Mouse (Mus musculus): ENCODE data around the gene Ift46. TPM values are rescaled to one million over a fixed set of nuclear protein-coding genes. Genes with fewer than 3 reads are reported as not detected.
A peak's percentile ranks its signal among the peaks of the same experiment; 100 is the strongest.

Gene Ift46
- polyA plus RNA-seq, 1 experiment from 2014 or later, result 144 TPM

GRCm38 (mm10) chr9:44723008-44723407, 44.7 kb upstream of the Ift46 start:
- H3K9me3 ChIP-seq (ENCODE audit: control insufficient read depth, low read length), result no peaks in the 10 kb centered on the region
- 56% methylated on average over 7 of the region's 7 CpGs for WGBS
- peaks cover 47% of the 10 kb centered on the region for H3K4me1 ChIP-seq (ENCODE audit: control insufficient read depth, insufficient read depth, low read length)
- DNase-seq (ENCODE audit: low spot score) (no peak), ATAC-seq (ENCODE audit: insufficient read depth, low FRiP score, low TSS enrichment) (no peak)
- H3K27ac ChIP-seq (ENCODE audit: low read depth, low read length), result no peak overlapping the region
- no peaks in the 10 kb centered on the region; the same call in 1 of the 2 replicates for H3K36me3 ChIP-seq (ENCODE audit: control insufficient read depth, insufficient read depth, low read length)
- H3K4me2 ChIP-seq (ENCODE audit: low read depth), result no peak overlapping the region
- H3K4me3 ChIP-seq (ENCODE audit: low read depth, low read length), result no peak overlapping the region
- no peaks in the 10 kb centered on the region for H3K27me3 ChIP-seq (ENCODE audit: control insufficient read depth, insufficient read depth, low read length)
- no peak overlapping the region for H3K9ac ChIP-seq (ENCODE audit: low read length)

- ATAC-seq (ENCODE audit: insufficient read depth, low FRiP score, low TSS enrichment), result no peak
- H3K9ac ChIP-seq (ENCODE audit: low read length), result no peak overlapping the region
- H3K4me2 ChIP-seq (ENCODE audit: low read depth), result no peak overlapping the region
- H3K36me3 ChIP-seq (ENCODE audit: control insufficient read depth, insufficient read depth, low read length), result no peaks in the 10 kb centered on the region; the same call in 1 of the 2 replicates
- peak overlapping the region; percentile 42 for H3K27ac ChIP-seq (ENCODE audit: low read depth, low read length)
- DNase-seq (ENCODE audit: low spot score), result no peak
- no peaks in the 10 kb centered on the region for H3K27me3 ChIP-seq (ENCODE audit: control insufficient read depth, insufficient read depth, low read length)
- WGBS, result 75% methylated on average over 11 of the region's 11 CpGs
- peaks cover 47% of the 10 kb centered on the region for H3K4me1 ChIP-seq (ENCODE audit: control insufficient read depth, insufficient read depth, low read length)
- H3K4me3 ChIP-seq (ENCODE audit: low read depth, low read length), result no peak overlapping the region
- H3K9me3 ChIP-seq (ENCODE audit: control insufficient read depth, low read length), result no peaks in the 10 kb centered on the region
Measured at GRCm38 (mm10) chr9:44723521-44724041, 44.1 kb upstream of the Ift46 start.

GRCm38 (mm10) chr9:44724223-44724622, 43.5 kb upstream of the Ift46 start:
- Histone ChIP-seq H3K27me3 (ENCODE audit: control insufficient read depth, insufficient read depth, low read length) (no peaks in the 10 kb centered on the region), H3K9ac (ENCODE audit: low read length) (no peak overlapping the region), H3K4me1 (ENCODE audit: control insufficient read depth, insufficient read depth, low read length) (peaks cover 46% of the 10 kb centered on the region), H3K9me3 (ENCODE audit: control insufficient read depth, low read length) (no peaks in the 10 kb centered on the region), H3K4me3 (ENCODE audit: low read depth, low read length) (no peak overlapping the region), H3K4me2 (ENCODE audit: low read depth) (no peak overlapping the region), H3K27ac (ENCODE audit: low read depth, low read length) (peak overlapping the region; percentile 42), H3K36me3 (ENCODE audit: control insufficient read depth, insufficient read depth, low read length) (no peaks in the 10 kb centered on the region; the same call in 1 of the 2 replicates)
- DNase-seq (ENCODE audit: low spot score), result peak; percentile 51
- WGBS, result 62% methylated on average over 6 of the region's 6 CpGs
- no peak for ATAC-seq (ENCODE audit: insufficient read depth, low FRiP score, low TSS enrichment)

GRCm38 (mm10) chr9:44724665-44725064, 43.0 kb upstream of the Ift46 start:
- Histone ChIP-seq H3K4me1 (ENCODE audit: control insufficient read depth, insufficient read depth, low read length) (peaks cover 42% of the 10 kb centered on the region), H3K4me3 (ENCODE audit: low read depth, low read length) (no peak overlapping the region), H3K9ac (ENCODE audit: low read length) (no peak overlapping the region), H3K9me3 (ENCODE audit: control insufficient read depth, low read length) (no peaks in the 10 kb centered on the region), H3K4me2 (ENCODE audit: low read depth) (no peak overlapping the region), H3K27ac (ENCODE audit: low read depth, low read length) (peak overlapping the region; percentile 3; the same call in 1 of the 2 replicates), H3K27me3 (ENCODE audit: control insufficient read depth, insufficient read depth, low read length) (no peaks in the 10 kb centered on the region), H3K36me3 (ENCODE audit: control insufficient read depth, insufficient read depth, low read length) (no peaks in the 10 kb centered on the region; the same call in 1 of the 2 replicates)
- ATAC-seq (ENCODE audit: insufficient read depth, low FRiP score, low TSS enrichment) (no peak), DNase-seq (ENCODE audit: low spot score) (no peak)
- 49% methylated on average over 2 of the region's 2 CpGs for WGBS

GRCm38 (mm10) chr9:44726431-44727146, 41.1 kb upstream of the Ift46 start:
- Histone ChIP-seq H3K27me3 (ENCODE audit: control insufficient read depth, insufficient read depth, low read length) (no peaks in the 10 kb centered on the region), H3K9me3 (ENCODE audit: control insufficient read depth, low read length) (no peaks in the 10 kb centered on the region), H3K9ac (ENCODE audit: low read length) (peak overlapping the region; percentile 3; the same call in 1 of the 2 replicates), H3K4me2 (ENCODE audit: low read depth) (no peak overlapping the region), H3K27ac (ENCODE audit: low read depth, low read length) (peak overlapping the region; percentile 20; the same call in 1 of the 2 replicates), H3K4me1 (ENCODE audit: control insufficient read depth, insufficient read depth, low read length) (peaks cover 32% of the 10 kb centered on the region), H3K36me3 (ENCODE audit: control insufficient read depth, insufficient read depth, low read length) (no peaks in the 10 kb centered on the region; the same call in 1 of the 2 replicates), H3K4me3 (ENCODE audit: low read depth, low read length) (no peak overlapping the region)
- no peak for ATAC-seq (ENCODE audit: insufficient read depth, low FRiP score, low TSS enrichment)
- no peak for DNase-seq (ENCODE audit: low spot score)
- 57% methylated on average over 10 of the region's 10 CpGs for WGBS

GRCm38 (mm10) chr9:44727441-44727840, 40.3 kb upstream of the Ift46 start:
- H3K9me3 ChIP-seq (ENCODE audit: control insufficient read depth, low read length), result no peaks in the 10 kb centered on the region

GRCm38 (mm10) chr9:44732130-44732549, 35.6 kb upstream of the Ift46 start:
- H3K36me3 ChIP-seq (ENCODE audit: control insufficient read depth, insufficient read depth, low read length), result no peaks in the 10 kb centered on the region
- H3K27ac ChIP-seq (ENCODE audit: low read depth, low read length), result no peak overlapping the region
- ATAC-seq (ENCODE audit: insufficient read depth, low FRiP score, low TSS enrichment) (no peak), DNase-seq (ENCODE audit: low spot score) (no peak)
- H3K27me3 ChIP-seq (ENCODE audit: control insufficient read depth, insufficient read depth, low read length), result 0 out of 2 replicates have a peak, but pooled peaks cover 2% of the 10 kb centered on the region
- H3K9ac ChIP-seq (ENCODE audit: low read length), result no peak overlapping the region
- WGBS, result 73% methylated on average over 5 of the region's 5 CpGs
- H3K4me1 ChIP-seq (ENCODE audit: control insufficient read depth, insufficient read depth, low read length), result peaks cover 14% of the 10 kb centered on the region
- no peak overlapping the region; the same call in 1 of the 2 replicates for H3K4me2 ChIP-seq (ENCODE audit: low read depth)
- H3K4me3 ChIP-seq (ENCODE audit: low read depth, low read length), result no peak overlapping the region
- no peaks in the 10 kb centered on the region for H3K9me3 ChIP-seq (ENCODE audit: control insufficient read depth, low read length)

More at GRCm38 (mm10) chr9:44727441-44727840, 40.3 kb upstream of the Ift46 start:
- ATAC-seq (ENCODE audit: insufficient read depth, low FRiP score, low TSS enrichment) (no peak), DNase-seq (ENCODE audit: low spot score) (no peak)
- Histone ChIP-seq H3K4me2 (ENCODE audit: low read depth) (no peak overlapping the region), H3K27me3 (ENCODE audit: control insufficient read depth, insufficient read depth, low read length) (no peaks in the 10 kb centered on the region), H3K4me3 (ENCODE audit: low read depth, low read length) (no peak overlapping the region), H3K36me3 (ENCODE audit: control insufficient read depth, insufficient read depth, low read length) (no peaks in the 10 kb centered on the region; the same call in 1 of the 2 replicates), H3K27ac (ENCODE audit: low read depth, low read length) (no peak overlapping the region), H3K4me1 (ENCODE audit: control insufficient read depth, insufficient read depth, low read length) (peaks cover 29% of the 10 kb centered on the region), H3K9ac (ENCODE audit: low read length) (no peak overlapping the region)
- 68% methylated on average over 5 of the region's 5 CpGs for WGBS

GRCm38 (mm10) chr9:44732921-44733530, 34.7 kb upstream of the Ift46 start:
- Histone ChIP-seq H3K27ac (ENCODE audit: low read depth, low read length) (peak overlapping the region; percentile 27; the same call in 1 of the 2 replicates), H3K27me3 (ENCODE audit: control insufficient read depth, insufficient read depth, low read length) (0 out of 2 replicates have a peak, but pooled peaks cover 2% of the 10 kb centered on the region), H3K9ac (ENCODE audit: low read length) (peak overlapping the region; percentile 66), H3K4me2 (ENCODE audit: low read depth) (peak overlapping the region; percentile 98), H3K4me3 (ENCODE audit: low read depth, low read length) (peak overlapping the region; percentile 65; the same call in 1 of the 2 replicates), H3K4me1 (ENCODE audit: control insufficient read depth, insufficient read depth, low read length) (peaks cover 14% of the 10 kb centered on the region), H3K36me3 (ENCODE audit: control insufficient read depth, insufficient read depth, low read length) (no peaks in the 10 kb centered on the region), H3K9me3 (ENCODE audit: control insufficient read depth, low read length) (no peaks in the 10 kb centered on the region)
- DNase-seq (ENCODE audit: low spot score), result no peak
- ATAC-seq (ENCODE audit: insufficient read depth, low FRiP score, low TSS enrichment), result no peak
- 59% methylated on average over 12 of the region's 12 CpGs for WGBS
